Mouse (Mus musculus): Measurements from ENCODE around the gene Anxa4. TPM values are rescaled to one million over a fixed set of nuclear protein-coding genes. Genes with fewer than 3 reads are reported as not detected.

Anxa4 gene
- total and polyA plus RNA-seq, 3 experiments: 16.7 to 78.0 (median 69.6) TPM

Other genes with a start within 250 kb of the Anxa4 start
- not detected for gene Asprv1, start 165.4 kb downstream of the Anxa4 start, total RNA-seq (2021)
- gene Asprv1, start 165.4 kb downstream of the Anxa4 start, polyA plus RNA-seq (2012; rRNA removed): 0.06 and 0.10 TPM in 2 replicates
- gene Mxd1, start 124.4 kb downstream of the Anxa4 start, total RNA-seq (2021): 1 to 10 TPM; 8.0 to 8.9 TPM
- 5.3 and 6.9 TPM in 2 replicates for gene Mxd1, start 124.4 kb downstream of the Anxa4 start, polyA plus RNA-seq (2012; rRNA removed)
- 10 to 100 TPM; 60.0 to 62.5 TPM for gene Snrnp27, start 109.1 kb downstream of the Anxa4 start, total RNA-seq (2021)
- 3.7 and 6.8 TPM in 2 replicates for gene Snrnp27, start 109.1 kb downstream of the Anxa4 start, polyA plus RNA-seq (2012; rRNA removed)
- 10 to 100 TPM; 16.6 to 16.9 TPM for gene Gmcl1, start 60.2 kb downstream of the Anxa4 start, total RNA-seq (2021)
- gene Gmcl1, start 60.2 kb downstream of the Anxa4 start, polyA plus RNA-seq (2012; rRNA removed): 19.3 and 20.8 TPM in 2 replicates
- gene Aak1, start 55.9 kb upstream of the Anxa4 start, total RNA-seq (2021): 100 to 1,000 TPM in 1 of 2 experiments, 10 to 100 TPM in 1; 97.0 to 100 TPM
- gene Aak1, start 55.9 kb upstream of the Anxa4 start, polyA plus RNA-seq (2012; rRNA removed): 23.0 and 30.3 TPM in 2 replicates
- 10 to 100 TPM; 84.3 to 92.5 TPM for gene Nfu1, start 215.7 kb upstream of the Anxa4 start, total RNA-seq (2021)
- gene Nfu1, start 215.7 kb upstream of the Anxa4 start, polyA plus RNA-seq (2012; rRNA removed): 57.6 and 66.9 TPM in 2 replicates
- gene Gfpt1, start 249.3 kb upstream of the Anxa4 start, total RNA-seq (2021): 10 to 100 TPM; 37.1 to 42.4 TPM
- 3.0 and 4.3 TPM in 2 replicates for gene Gfpt1, start 249.3 kb upstream of the Anxa4 start, polyA plus RNA-seq (2012; rRNA removed)